Mouse (Mus musculus) lung, adult 2 months (tissue): Measurements from ENCODE around the gene Tbc1d20.

Experiments
- CTCF ChIP-seq: fragments of 200-500 bp; IDR thresholded peaks from 2 replicates; pipeline ENCODE4 v1.5.1; 2011; ENCODE audit warnings: mild to moderate bottlenecking, low read length, control low read depth; ENCODE audit not compliant: insufficient read depth
- POLR2A ChIP-seq: fragments of 200-500 bp; IDR thresholded peaks from 2 replicates; pipeline ENCODE4 v1.6.1; 2011; ENCODE audit warnings: low read depth, mild to moderate bottlenecking, control low read depth, low read length, borderline replicate concordance; ENCODE audit errors: extremely low read depth

GRCm38 (mm10) chr2:152324842-152325241, 31.2 kb downstream of the Tbc1d20 start:
- TF ChIP-seq POLR2A (no peak), CTCF (no peak)
